Mouse (Mus musculus): ENCODE results near the gene Slc29a4.

- TF ChIP-seq CTCF (conservative IDR thresholded peaks at IDR 0.05; ENCODE audit: low read length) (no peak), NANOG (IDR thresholded peaks at IDR 0.05; ENCODE audit: borderline replicate concordance, low read length) (no peak)
Observed at GRCm38 (mm10) chr5:142690343-142690742, 2.0 kb upstream of the Slc29a4 start.
